Mouse (Mus musculus): Measurements from ENCODE around the gene Gm42742.

Gene Gm42742

GRCm38 (mm10) chr7:127020031-127020430 lies 866 bp downstream of the Gm42742 start:
- no peak for DNase-seq (ENCODE audit: low spot score)

- DNase-seq (ENCODE audit: low spot score), result no peak
Observed at GRCm38 (mm10) chr7:127019306-127019960, 1.5 kb downstream of the Gm42742 start.

- no peak for DNase-seq (ENCODE audit: low spot score)
Observed at GRCm38 (mm10) chr7:127018416-127019305, 2.2 kb downstream of the Gm42742 start.

GRCm38 (mm10) chr7:127017950-127018345 lies 2.9 kb downstream of the Gm42742 start:
- DNase-seq (ENCODE audit: low spot score), result no peak

GRCm38 (mm10) chr7:127016971-127017949 lies 3.6 kb downstream of the Gm42742 start, which contains the start of gene Pagr1a:
TSS of gene Pagr1a (minus strand) at chr7:127017352.
- DNase-seq (ENCODE audit: low spot score), result peak; percentile 98

GRCm38 (mm10) chr7:127016486-127016938 lies 4.4 kb downstream of the Gm42742 start:
- DNase-seq (ENCODE audit: low spot score), result no peak

GRCm38 (mm10) chr7:127016481-127016485 lies 4.6 kb downstream of the Gm42742 start, which contains the start of gene Pagr1b:
TSS of gene Pagr1b (minus strand) at chr7:127016484.
- DNase-seq (ENCODE audit: low spot score), result no peak

- DNase-seq (ENCODE audit: low spot score), result peak; percentile 49
Observed at GRCm38 (mm10) chr7:127016081-127016480, 4.8 kb downstream of the Gm42742 start.

GRCm38 (mm10) chr7:127014993-127015392 lies 5.9 kb downstream of the Gm42742 start:
- no peak for DNase-seq (ENCODE audit: low spot score)

- peak; percentile 82 for DNase-seq (ENCODE audit: low spot score)
Observed at GRCm38 (mm10) chr7:127014320-127014719, 6.6 kb downstream of the Gm42742 start, which contains the start of gene Mvp. TSS of gene Mvp (minus strand) at chr7:127014621.

GRCm38 (mm10) chr7:127013385-127013784 lies 7.5 kb downstream of the Gm42742 start:
- DNase-seq (ENCODE audit: low spot score), result no peak

GRCm38 (mm10) chr7:127012845-127013244 lies 8.1 kb downstream of the Gm42742 start:
- no peak for DNase-seq (ENCODE audit: low spot score)

- no peak for DNase-seq (ENCODE audit: low spot score)
Observed at GRCm38 (mm10) chr7:127012374-127012773, 8.5 kb downstream of the Gm42742 start.

- no peak for DNase-seq (ENCODE audit: low spot score)
Observed at GRCm38 (mm10) chr7:127011717-127012116, 9.2 kb downstream of the Gm42742 start.

GRCm38 (mm10) chr7:127011051-127011450 lies 9.8 kb downstream of the Gm42742 start:
- DNase-seq (ENCODE audit: low spot score), result no peak

GRCm38 (mm10) chr7:127009307-127010085 lies 11.4 kb downstream of the Gm42742 start:
- no peak for DNase-seq (ENCODE audit: low spot score)

- DNase-seq (ENCODE audit: low spot score), result peak; percentile 77
Observed at GRCm38 (mm10) chr7:127008239-127009019, 12.5 kb downstream of the Gm42742 start.

GRCm38 (mm10) chr7:127007313-127008024 lies 13.4 kb downstream of the Gm42742 start:
- DNase-seq (ENCODE audit: low spot score), result no peak

GRCm38 (mm10) chr7:127004122-127004875 lies 16.6 kb downstream of the Gm42742 start:
- no peak for DNase-seq (ENCODE audit: low spot score)

Measured in lung, postnatal 25 days (tissue).